Mouse (Mus musculus): ENCODE results near the gene Trim23. TPM values are rescaled to one million over a fixed set of nuclear protein-coding genes. Genes with fewer than 3 reads are reported as not detected.

Gene Trim23
- polyA plus RNA-seq, 1 experiment from 2014 or later: 15.9 TPM

DNA sequence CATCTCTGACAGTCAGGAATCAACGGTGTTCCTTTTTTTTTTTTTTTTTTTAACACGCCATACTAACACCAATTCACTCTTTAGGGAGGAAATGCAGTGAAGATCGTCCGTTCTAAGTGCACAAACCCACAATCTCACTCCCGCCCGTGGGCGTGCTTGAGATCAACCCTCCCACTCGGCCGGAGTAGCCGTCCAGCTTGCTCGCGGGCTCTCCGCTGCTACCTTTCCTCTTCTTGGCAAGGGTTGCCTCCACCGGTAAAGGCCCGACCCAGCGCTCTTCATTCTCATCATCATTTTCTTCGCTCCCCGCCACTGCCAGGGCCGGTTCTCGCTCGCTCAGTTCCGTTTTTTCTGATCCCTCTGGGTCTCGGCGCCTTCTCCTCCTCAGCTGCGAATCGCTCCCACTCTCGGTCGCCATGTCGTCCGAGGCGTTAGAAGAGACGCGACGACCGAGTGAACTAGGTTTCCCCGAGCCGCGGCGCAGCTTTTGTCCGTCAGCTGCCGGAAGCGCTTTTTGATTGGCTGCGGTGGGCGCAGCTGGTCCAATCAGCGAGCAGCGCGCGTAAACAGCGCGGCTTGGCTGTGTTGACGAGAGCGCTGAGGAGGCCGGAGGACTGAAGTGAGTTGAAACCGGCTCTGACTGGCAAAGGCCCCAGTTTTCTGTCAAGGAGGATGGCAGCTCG lies 49.9 kb downstream of the Trim23 start, which contains the start of the genes Cenpk and Ppwd1:
Gene Cenpk (plus strand): TSS at position 228 of the 683 bp plus-strand sequence.
Gene Ppwd1 (minus strand): TSS at position 460 of the 683 bp plus-strand sequence.
- peak within 1 kb of the TSS; percentile 92 for H3K9ac ChIP-seq (ENCODE audit: low read length)
- H3K27ac ChIP-seq (ENCODE audit: low read length): peak within 1 kb of the TSS; percentile 97
- no peaks in the 10 kb centered on the region for H3K27me3 ChIP-seq (ENCODE audit: control insufficient read depth, insufficient read depth, low read length)
- peak within 1 kb of the TSS; percentile 76 for H3K4me2 ChIP-seq (ENCODE audit: low read depth, low read length)
- H3K4me3 ChIP-seq (replicated peaks; ENCODE audit: low read length): peak within 1 kb of the TSS; percentile 89
- peak; percentile 99 for ATAC-seq (ENCODE audit: insufficient read depth, low FRiP score)
- no peaks in the 10 kb centered on the region for H3K9me3 ChIP-seq (replicated peaks; ENCODE audit: control insufficient read depth, low read length)
- under 1% methylated on average over 55 of the region's 55 CpGs for WGBS
- H3K4me1 ChIP-seq (ENCODE audit: control insufficient read depth, insufficient read depth, low read length): peaks cover 7% of the 10 kb centered on the region
- H3K36me3 ChIP-seq (ENCODE audit: control insufficient read depth, insufficient read depth, low read length): no peaks in the 10 kb centered on the region

DNA sequence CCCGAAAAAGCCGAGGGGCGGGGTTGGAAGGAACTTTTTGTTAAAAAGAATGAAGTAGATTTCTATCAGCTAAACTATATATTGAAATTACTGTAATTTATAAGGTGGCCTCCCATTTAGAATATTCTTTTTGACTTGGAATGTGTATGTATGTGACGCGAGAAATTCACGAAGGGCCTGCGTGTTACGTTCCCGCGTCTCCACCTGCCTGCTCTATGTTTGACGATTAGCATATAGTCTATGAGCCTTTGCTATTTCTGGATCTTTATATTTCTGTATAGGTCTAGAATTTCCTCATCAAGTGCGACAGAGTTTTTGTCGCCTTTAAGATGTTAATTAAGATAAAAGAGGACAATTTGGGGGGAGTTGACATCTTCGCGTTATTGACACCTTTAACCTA lies 50.6 kb downstream of the Trim23 start:
- peak overlapping the region; percentile 89 for H3K4me3 ChIP-seq (replicated peaks; ENCODE audit: low read length)
- H3K4me1 ChIP-seq (ENCODE audit: control insufficient read depth, insufficient read depth, low read length): peaks cover 7% of the 10 kb centered on the region
- no peak for ATAC-seq (ENCODE audit: insufficient read depth, low FRiP score)
- no peaks in the 10 kb centered on the region for H3K9me3 ChIP-seq (replicated peaks; ENCODE audit: control insufficient read depth, low read length)
- no peaks in the 10 kb centered on the region for H3K36me3 ChIP-seq (ENCODE audit: control insufficient read depth, insufficient read depth, low read length)
- peak overlapping the region; percentile 66; the same call in 1 of the 2 replicates for H3K27ac ChIP-seq (ENCODE audit: low read length)
- H3K27me3 ChIP-seq (ENCODE audit: control insufficient read depth, insufficient read depth, low read length): no peaks in the 10 kb centered on the region
- 5% methylated on average over 15 of the region's 15 CpGs for WGBS
- H3K9ac ChIP-seq (ENCODE audit: low read length): peak overlapping the region; percentile 85
- H3K4me2 ChIP-seq (ENCODE audit: low read depth, low read length): peak overlapping the region; percentile 62

Other genes with a start within 250 kb of the Trim23 start
- gene Nln, start 69.2 kb upstream of the Trim23 start, polyA plus RNA-seq (2015; fragmentation: Nextera tagmentation; extraction: Ambion mirVana): 22.7 and 23.6 TPM in 2 replicates
- 4.9 and 5.3 TPM in 2 replicates for gene Sgtb, start 69.1 kb upstream of the Trim23 start, polyA plus RNA-seq (2015; fragmentation: Nextera tagmentation; extraction: Ambion mirVana)
- 58.7 and 61.0 TPM in 2 replicates for gene Trappc13, start 328 bp upstream of the Trim23 start, polyA plus RNA-seq (2015; fragmentation: Nextera tagmentation; extraction: Ambion mirVana)
- gene Cenpk, start 49.8 kb downstream of the Trim23 start, polyA plus RNA-seq (2015; fragmentation: Nextera tagmentation; extraction: Ambion mirVana): 41.8 and 51.3 TPM in 2 replicates
- 13.0 and 13.1 TPM in 2 replicates for gene Ppwd1, start 50.0 kb downstream of the Trim23 start, polyA plus RNA-seq (2015; fragmentation: Nextera tagmentation; extraction: Ambion mirVana)
- gene Adamts6, start 109.0 kb downstream of the Trim23 start, polyA plus RNA-seq (2015; fragmentation: Nextera tagmentation; extraction: Ambion mirVana): 1.8 and 2.6 TPM in 2 replicates

Data from stomach, embryonic 16.5 days (tissue).